Mouse (Mus musculus): Measurements from ENCODE around the gene 4933402E13Rik. TPM values are rescaled to one million over a fixed set of nuclear protein-coding genes. Genes with fewer than 3 reads are reported as not detected.

4933402E13Rik gene
- polyA plus RNA-seq (2014; fragmentation: Nextera tagmentation; extraction: Ambion mirVana), result not detected in 2 replicates

DNA sequence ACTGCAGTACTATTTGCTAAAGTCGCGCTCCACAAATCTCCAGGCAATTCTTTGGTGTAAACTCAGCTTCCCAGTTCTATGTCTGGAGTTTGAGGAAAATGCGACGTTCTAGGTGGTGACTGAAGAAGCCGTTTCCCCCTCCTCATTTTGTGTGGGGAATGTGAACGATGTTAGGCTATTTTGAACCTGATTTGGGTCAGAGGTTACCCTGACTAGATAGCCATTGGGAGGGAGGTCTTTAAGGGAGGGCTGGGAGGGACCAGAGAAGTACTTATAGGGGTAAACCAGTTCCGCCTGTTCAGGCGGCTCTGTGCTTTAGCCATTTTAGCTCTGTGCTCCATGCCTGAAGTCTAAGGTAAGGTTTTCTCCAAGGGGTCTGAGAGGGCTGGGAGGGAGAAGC is at the start of gene 4933402E13Rik:
TSS of gene 4933402E13Rik (plus strand) at position 301 of the 400 bp plus-strand sequence.
- ATAC-seq (ENCODE audit: low FRiP score, low TSS enrichment) (no peak), DNase-seq (no peak)
- Histone ChIP-seq H3K9ac (replicated peaks; ENCODE audit: low read length) (no peak within 1 kb of the TSS), H3K27me3 (ENCODE audit: control insufficient read depth, insufficient read depth, low read length) (no peaks in the 10 kb centered on the region), H3K4me2 (ENCODE audit: low read length) (no peak within 1 kb of the TSS), H3K36me3 (ENCODE audit: control insufficient read depth, insufficient read depth, low read length) (no peaks in the 10 kb centered on the region), H3K4me3 (replicated peaks; ENCODE audit: low read depth, low read length) (no peak within 1 kb of the TSS), H3K9me3 (ENCODE audit: control insufficient read depth, low read length) (no peaks in the 10 kb centered on the region), H3K4me1 (ENCODE audit: control insufficient read depth, insufficient read depth, low read length) (no peaks in the 10 kb centered on the region), H3K27ac (replicated peaks; ENCODE audit: low read depth, low read length) (no peak within 1 kb of the TSS)
- WGBS, result 89% methylated on average over 8 of the region's 8 CpGs

Other genes with a start within 250 kb of the 4933402E13Rik start
- gene 4931400O07Rik, start 184.5 kb downstream of the 4933402E13Rik start, polyA plus RNA-seq (2014; fragmentation: Nextera tagmentation; extraction: Ambion mirVana), result not detected in 2 replicates